Mouse (Mus musculus) heart, postnatal 14 days (tissue): ENCODE measurements at regions not wholly inside any gene's neighbourhood (a gene's known extent, or its start where the extent isn't known, plus 50 kb on each side); places are given as distances from the start of the nearest gene placed in this dataset.
A peak's percentile ranks its signal among the peaks of the same experiment; 100 is the strongest.

Experiments used
- DNase-seq, 2 experiments: peaks; one replicate each; pipeline ENCODE4 v3.0.0; 2021 to 2022
- intact Hi-C: fragments of 180-260 bp; cut with DNase I; formaldehyde crosslinking; loops from one replicate; pipeline ENCODE4 v1.15.1; 2025

DNA sequence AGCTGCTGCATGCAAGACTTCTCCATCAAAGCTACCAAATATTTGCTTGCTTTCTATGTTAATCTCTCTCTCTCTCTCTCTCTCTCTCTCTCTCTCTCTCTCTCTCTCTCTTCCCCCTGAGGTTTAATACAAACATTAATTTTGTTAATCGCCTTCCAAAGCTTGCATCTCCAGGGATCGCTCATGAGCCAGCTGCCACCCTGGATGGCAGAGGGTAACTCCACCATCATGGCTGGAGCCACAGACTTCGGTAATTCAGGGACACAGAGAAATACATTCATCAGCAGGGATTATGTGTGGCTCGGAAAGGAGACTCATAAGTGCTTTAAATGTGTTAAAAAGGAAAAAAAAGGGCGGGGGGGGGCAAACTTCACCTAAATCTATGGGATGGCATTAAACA, 601.7 kb upstream of the Tenm3 start:
- no peak for DNase-seq
- intact Hi-C loops, result no loop called here

DNA sequence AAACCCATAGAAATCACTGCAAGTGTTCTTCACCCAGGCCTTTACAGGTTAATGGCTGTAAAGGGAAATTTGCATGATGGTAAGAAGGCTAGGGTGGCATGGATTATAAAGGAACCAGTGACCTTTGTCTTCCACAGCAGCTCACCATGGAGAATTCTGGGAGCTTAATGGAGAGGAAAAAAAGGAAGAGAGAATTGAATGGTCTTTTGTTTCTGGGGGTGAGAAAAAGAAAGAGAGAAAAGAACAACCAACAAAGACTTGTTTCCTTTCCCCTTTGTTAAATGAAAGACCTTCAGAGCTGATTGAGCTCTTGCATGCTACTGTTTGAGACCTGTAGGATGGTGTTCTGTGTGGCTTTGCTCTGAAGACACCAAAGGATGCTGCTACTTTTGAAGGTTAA, 597.5 kb upstream of the Tenm3 start:
- DNase-seq, result no peak
- intact Hi-C loops, result no loop called here

DNA sequence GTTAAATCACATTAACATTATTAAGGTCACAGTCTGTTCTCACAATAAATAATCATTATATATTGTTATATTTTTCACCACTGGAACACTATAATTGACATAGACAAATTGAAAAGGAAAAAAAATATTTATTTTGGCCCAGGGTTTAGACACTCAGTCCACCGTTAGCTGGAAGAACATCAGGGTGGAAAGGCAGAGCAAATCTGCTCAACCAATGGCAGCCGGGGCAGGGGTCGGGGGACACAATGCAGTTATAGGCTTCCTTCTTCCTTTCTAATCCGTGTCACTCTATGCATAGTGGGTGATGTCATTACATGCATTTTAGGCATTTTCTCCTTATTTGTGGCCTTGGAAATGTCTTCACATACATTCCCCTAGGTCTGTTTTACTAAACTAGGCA, 552.8 kb upstream of the Tenm3 start:
- no peak for DNase-seq
- intact Hi-C loops, result no loop called here

DNA sequence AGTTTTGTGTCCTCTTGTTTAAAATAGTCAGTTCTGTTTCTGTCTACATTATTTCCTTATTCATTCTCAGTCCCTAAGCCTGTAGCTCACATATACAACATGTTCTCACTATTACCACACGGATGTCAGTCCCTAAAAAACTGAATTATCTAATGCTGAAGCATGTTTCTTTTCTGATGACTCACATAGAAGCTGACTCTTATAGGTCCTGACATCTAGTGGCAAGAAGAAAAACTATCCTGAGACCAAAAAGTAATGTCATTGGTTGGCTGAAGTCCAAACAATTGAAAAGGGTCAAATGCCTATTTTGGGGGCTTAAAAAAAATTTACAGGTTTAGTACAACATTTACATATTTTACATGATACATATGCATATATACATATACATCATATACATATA, 551.3 kb upstream of the Tenm3 start:
- intact Hi-C loops, result no loop called here
- DNase-seq, result no peak

DNA sequence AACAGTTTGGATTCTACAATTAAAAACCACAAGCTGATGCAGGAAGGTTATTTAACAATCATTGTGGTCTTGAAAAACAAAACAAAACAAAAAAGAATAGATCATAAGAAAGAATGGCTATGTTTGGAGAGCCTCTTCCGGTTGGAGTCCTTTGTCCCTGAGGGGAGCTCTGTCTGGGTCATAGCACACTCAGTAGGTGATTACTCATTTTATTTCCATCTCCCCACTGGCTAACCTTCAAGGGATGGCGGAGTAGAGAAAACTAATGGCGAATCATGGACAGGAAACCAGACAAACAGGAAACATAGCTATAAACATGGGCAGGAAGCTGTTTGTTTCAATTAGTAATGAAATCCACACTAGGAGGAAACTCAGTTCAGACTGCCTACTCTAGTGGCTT, 545.8 kb upstream of the Tenm3 start:
- intact Hi-C loops, result no loop called here
- DNase-seq, result no peak

DNA sequence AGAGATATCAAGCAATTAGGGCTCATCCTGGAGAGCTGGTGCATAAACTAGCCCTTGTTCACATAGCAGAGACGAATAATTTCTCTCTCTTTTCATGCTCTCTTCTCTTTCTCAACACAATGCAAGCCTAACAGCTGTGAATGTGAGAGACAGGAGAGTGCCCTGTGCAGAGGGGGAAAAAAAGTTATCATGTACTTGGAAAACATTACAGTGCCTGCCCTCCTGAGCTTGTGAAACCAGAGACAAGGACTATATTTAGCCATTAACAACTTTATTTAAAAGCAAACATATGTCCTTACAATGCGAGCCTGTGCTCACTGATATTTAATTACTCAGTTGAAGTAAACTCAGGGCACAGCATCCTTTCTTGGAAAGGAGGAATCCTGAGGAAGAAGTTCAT, 543.8 kb upstream of the Tenm3 start:
- no peak for DNase-seq
- intact Hi-C loops, result no loop called here

DNA sequence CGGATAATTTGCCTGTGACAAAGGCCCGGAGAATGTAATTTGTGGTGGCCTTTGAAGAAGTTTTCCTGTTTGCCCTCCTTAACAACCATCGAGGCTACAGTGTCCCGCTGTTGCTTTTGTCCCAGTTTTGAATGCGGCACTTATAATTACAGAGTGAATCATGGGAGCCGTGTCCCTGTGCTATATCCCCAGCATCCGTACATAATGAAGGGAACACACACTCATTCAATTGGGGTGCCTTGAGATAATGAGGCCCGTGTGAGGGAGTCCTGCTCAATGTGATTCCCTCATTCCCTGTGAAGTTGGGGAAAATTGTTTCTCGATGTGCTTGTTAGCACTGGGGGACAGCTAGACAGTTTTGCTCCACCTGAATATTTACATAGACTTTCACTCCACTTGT, 528.9 kb upstream of the Tenm3 start:
- intact Hi-C loops, result no loop called here
- DNase-seq, result no peak

DNA sequence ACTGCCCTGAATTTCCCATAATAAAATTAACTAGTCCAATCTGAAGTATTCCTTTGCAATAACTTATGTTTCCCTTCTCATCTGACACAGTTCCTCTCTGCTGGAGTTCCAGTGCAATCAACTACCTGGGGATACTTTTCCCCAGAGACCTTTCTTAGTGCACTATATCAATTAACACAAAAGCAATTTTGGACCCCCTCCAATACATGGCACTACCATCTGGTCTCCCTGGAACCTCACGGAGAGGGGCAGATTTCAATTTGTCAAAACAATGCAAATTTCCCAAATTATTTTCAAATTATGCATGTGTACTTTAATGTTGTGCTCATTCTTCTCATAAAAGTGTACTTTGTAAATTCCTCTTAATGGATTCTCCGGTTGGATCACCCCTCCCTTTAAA, 518.9 kb upstream of the Tenm3 start:
- intact Hi-C loops, result no loop called here
- no peak for DNase-seq

DNA sequence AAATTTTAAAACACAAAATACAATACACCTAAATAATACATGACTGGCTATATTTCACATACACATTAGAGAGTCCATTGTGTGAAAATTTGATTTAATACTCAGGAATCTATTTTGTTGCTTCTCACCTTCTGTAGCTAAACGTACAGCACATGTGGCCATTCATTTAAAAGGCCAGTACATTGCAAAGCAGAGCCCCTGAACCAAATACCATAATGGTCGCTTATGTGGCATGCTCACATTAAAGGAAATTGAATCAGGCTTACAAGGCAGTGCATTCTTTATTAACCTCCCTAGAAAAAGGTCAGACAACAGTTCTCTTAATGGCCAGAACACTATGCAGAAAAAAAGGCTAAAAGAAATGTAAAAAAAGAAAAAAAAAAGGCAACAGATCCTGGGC, 517.7 kb upstream of the Tenm3 start:
- no peak for DNase-seq
- intact Hi-C loops, result no loop called here

DNA sequence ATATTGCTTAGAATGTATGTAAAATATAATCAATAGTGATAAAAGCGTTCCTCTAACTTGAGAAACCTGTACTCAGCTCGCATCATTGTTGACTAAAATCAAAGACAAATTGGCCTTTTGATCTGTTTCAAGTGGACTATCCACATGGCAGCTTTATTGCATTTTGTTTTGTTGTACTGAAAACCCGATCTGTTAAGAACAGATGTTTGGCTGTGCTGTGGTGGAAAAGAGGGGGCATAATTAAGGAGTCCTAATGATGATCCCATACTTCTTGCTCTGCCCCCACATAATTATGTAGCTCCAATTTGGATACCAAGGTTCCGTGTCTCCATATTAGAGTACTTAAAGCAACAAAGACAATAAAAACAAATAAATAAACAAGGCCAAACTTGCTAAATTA, 516.4 kb upstream of the Tenm3 start:
- intact Hi-C loops, result no loop called here

DNA sequence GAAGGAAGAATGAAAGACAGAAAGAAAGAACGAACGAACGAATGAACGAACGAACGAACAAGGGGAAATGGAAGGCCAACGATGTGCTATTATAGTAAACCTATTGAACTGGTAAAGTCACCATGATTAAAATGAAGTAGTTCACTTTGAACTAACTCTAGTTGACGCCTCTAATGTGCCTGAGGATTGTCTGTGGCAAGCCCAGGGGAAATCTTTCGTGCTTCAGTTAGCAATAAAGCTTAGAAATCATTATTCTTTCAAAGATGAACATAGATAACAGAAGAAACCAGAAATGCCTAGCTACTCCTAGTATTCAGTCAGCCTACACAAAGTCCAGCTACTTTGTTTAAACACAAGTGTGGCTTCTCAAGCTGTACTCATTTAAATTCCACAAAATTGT, 515.9 kb upstream of the Tenm3 start:
- intact Hi-C loops, result no loop called here

More for the DNA sequence above, 516.4 kb upstream of the Tenm3 start:
- DNase-seq, result no peak

DNA sequence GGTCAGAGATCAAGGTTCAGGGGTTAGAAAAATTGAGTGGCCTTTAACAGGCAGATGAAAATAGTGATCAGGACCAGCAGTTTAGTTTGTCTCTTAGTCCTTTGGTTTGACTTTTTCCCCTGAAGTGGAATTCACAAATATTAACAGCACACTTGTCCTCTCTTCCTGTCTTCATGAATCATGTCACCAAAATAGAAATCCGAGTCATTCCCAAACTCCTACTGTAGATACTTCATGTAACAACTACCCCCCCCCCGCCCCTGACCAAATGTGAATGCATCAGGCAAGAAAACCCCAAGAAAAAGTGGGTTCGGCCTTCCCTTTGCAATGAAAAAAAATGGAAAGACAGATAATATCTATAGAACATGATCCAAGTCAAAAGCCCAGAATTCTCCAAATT, 504.9 kb upstream of the Tenm3 start:
- no peak for DNase-seq
- intact Hi-C loops, result no loop called here

More for the DNA sequence above, 515.9 kb upstream of the Tenm3 start:
- no peak for DNase-seq

DNA sequence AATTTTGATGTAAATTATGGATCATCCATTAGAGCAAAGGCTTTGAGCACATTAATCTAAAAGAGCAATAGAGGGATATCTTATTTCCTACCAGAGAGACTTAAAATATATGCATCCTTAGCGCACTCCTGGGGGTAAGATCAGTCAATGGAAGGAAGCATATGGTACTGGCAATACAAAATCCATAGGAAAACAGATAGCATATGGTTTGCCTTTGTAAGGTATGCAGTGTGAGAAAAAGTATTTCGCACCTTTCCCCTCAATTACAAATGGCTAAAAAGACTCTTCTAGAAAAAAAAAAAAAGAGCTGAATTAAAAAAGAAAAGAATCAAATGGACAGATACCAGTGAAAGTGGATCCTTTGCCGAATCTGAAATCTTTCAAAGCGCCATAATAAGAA, 495.0 kb upstream of the Tenm3 start:
- DNase-seq, result no peak
- intact Hi-C loops, result no loop called here

DNA sequence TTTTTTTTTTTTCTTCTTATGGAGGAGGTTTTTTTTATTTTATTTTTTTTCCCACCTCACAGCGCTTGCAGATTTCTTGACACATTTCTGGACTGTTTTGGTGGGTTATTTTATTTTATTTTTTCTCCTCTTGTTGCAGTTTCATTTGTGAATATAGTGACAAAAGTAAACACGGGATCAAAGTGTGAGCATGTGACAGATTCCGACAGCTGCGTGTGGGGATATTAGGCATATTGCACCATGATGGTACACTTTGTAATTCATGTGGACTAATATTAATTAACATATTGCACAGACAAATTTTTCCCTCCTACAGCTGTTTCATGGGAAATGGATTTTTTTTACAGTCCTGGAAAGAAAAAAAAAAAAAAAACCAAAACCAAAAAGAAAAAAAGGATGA, 483.2 kb upstream of the Tenm3 start:
- no peak for DNase-seq

DNA sequence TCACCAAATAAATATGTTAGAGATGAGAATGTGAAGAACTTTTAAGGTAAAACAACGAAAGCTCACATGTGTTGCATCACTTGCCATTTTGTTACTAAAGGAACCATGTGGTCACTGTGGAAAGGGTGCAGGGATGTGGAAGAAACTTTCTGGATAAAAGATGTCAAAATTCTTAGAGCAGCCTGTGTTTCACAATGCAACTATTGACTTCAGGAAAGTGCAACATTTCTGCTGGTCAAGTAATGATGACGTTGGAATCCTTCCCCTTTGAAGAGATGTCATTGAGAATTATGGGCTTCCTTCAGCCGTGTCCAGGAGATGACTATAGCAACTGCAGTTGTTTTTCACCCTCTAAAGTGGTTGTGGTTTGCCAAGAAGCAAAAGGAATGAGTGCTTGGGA, 477.7 kb upstream of the Tenm3 start:
- intact Hi-C loops, result no loop called here

More for the DNA sequence above, 483.2 kb upstream of the Tenm3 start:
- intact Hi-C loops, result no loop called here

DNA sequence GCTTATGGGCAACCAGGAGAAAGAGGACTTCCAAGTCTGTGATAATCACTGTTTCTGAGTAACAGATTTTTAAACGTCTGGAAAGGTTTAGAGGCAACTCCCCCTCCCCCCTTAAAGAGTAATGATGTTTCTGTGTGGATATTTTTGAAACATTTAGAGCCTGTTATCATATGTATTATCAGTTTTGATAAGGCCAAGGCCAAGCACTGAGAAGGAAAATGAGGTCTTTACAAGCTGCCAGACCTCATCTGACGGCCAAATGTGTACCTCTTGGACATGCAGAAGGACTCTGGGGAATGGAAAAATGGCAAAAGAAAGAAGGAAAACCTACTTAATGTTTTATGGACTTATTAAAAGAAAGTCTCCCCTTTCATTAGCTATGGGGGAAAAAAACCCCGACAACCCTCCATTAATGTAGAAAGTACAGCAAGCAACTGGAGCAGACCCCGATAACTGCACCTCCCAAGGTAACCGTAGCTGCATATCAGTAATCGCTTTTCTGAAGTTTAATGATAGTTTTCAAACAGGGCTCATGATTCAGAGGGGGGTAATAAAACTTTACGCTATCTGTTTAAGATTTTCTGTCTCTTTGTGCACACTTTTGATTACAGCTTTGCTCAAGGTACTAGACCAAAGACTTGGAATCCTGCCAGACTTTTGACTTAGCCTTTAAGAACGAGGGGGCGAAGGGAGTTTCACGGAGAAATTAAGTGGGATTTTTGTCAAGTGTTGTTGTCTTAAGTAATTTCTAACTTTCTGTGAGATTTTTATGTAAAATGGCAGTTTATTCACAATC, 469.9 kb upstream of the Tenm3 start:
- no peak for DNase-seq
- intact Hi-C loops, result no loop called here

More for the DNA sequence above, 477.7 kb upstream of the Tenm3 start:
- DNase-seq, result no peak

DNA sequence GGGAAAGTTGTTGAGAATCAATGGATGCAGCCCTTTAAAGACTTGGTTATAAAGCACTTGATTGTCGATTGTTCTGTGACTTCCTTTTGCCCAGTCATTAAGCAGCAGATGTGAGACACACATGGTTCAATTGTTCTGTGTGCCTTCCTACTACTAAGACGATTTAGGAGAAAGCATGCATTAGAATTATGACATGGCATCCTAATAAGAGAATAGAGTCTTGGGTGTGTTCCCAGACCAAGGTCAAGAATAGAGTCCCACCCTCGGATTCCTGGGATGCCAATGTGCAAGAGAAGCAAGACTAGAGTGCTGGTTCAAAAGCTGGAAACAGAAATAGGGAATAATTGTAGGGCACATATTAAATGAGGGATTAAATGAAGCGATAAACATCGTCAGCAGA, 469.1 kb upstream of the Tenm3 start:
- peak in 1 of 2 experiments; percentile 2 for DNase-seq
- intact Hi-C loops, result no loop called here

DNA sequence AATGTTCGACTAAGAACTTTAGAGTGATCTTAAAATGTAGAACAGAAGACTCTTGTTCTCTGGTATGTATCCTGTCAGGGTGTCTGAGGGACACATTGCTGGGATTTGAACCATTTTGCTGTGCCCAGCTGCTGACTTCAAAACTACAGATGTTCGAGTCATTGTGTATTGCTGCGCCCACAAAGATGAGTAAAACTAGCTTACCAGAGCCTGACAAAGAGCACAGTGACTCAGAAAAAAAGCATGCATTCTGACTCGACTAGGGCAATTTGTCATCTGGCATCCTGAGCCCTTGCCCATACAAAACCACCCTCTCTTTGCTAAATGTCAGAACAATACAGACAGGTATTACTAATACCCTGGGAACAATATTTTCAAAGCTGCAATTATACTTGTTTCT, 438.6 kb upstream of the Tenm3 start:
- intact Hi-C loops, result no loop called here
- no peak for DNase-seq

DNA sequence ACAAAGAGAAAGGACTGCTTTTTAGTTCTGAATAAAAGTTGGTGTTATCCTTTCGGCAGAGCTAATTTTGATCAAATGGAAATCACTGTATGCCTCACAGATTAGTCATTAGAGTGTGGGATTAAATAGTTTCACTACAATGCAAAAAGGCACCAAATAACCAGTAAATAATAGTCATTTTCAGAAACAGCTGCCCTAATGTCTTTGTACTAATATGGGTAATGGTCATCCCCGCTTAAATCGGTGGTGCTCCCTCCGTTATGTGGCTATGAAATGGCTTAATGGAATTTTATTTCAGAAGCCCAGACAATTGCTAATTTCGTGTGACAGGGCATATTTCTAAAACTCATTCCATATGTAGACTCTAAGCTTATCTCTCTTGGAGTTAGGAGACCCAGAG, 437.5 kb upstream of the Tenm3 start:
- intact Hi-C loops, result no loop called here
- DNase-seq, result no peak

DNA sequence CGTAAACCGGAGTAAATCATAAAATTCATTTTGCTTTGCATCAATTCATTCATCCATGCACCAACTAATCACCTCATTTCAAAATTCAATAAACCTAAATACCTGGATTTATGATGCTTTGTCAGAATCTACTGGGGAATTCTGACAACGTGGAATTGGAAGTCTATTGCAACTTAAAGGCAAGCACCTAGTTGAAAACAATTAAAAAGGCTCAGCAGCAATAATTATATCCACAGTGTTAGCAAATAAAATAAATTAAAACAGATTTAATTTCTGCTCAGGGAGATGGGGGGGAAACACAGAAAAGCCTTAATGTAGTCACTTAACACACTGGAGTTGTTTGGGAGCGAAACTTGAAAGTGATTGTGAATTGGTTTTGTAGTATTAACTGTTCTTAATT, 430.3 kb upstream of the Tenm3 start:
- DNase-seq, result no peak
- intact Hi-C loops, result no loop called here

DNA sequence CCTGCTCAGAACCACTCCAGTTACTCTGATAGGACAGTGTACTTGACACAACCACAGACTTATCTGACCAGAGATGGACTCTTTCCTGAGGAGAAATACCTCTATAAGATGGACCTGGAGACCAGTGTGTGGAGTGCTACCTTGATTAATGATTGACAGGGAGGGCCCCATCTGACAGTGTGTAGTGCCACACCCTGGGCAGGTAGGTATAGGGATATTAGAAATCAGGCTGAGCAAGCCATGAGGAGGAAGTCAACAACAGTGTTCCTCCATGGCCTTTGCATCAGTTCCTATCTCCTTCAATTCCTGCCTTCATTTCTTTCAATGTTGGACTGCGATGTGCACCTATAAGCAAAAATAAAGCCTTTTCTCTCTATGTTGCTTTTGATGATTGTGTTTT, 429.4 kb upstream of the Tenm3 start:
- intact Hi-C loops, result no loop called here

DNA sequence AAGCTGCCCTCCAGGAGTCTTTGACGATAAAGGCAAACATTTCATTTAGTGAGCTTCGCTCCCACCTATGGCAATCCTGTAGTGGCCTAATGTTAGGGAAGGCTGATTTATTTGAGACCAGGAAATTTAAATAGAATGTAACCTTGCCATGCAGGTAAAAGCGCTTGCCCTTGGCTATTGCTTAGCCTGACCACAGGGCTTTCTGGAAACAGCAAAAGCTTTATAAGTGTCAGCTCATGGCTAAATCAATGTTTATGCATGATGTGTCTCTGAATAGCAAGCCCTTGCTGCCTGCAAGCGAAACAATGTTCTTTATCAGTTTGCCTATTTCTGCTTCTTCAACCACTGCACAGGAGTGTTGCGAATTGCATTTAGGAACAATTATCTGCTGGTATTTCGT, 419.7 kb upstream of the Tenm3 start:
- intact Hi-C loops, result no loop called here
- no peak for DNase-seq

More for the DNA sequence above, 429.4 kb upstream of the Tenm3 start:
- DNase-seq, result no peak

DNA sequence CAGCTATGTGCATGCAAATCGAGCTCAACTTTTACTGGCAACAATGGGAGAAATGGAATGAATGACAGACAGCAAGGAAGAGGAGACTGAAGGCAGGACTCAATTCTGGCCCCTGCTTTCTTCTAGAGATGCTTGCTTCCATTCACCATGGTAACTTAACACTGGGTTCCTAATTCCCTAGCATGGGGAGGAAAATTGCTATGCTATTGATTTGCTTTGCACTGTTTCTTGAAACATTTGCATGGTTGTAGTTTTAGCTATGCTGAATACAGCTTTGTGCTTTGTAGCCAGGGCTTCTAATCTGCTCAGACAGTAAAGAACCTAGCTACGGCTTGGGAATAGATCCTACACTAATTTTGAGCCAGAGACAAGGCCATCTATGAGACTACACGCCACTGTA, 419.0 kb upstream of the Tenm3 start:
- DNase-seq, result no peak

More for the DNA sequence above, 419.0 kb upstream of the Tenm3 start:
- intact Hi-C loops, result no loop called here
